Mouse (Mus musculus): ENCODE data around the gene Sntg2. TPM values are rescaled to one million over a fixed set of nuclear protein-coding genes. Genes with fewer than 3 reads are reported as not detected.

Sntg2 gene
- not detected for total RNA-seq (2023)

GRCm38 (mm10) chr12:30372933-30373501, at the start of gene Sntg2:
Gene Sntg2 (minus strand): TSS chr12:30373375.

DNA sequence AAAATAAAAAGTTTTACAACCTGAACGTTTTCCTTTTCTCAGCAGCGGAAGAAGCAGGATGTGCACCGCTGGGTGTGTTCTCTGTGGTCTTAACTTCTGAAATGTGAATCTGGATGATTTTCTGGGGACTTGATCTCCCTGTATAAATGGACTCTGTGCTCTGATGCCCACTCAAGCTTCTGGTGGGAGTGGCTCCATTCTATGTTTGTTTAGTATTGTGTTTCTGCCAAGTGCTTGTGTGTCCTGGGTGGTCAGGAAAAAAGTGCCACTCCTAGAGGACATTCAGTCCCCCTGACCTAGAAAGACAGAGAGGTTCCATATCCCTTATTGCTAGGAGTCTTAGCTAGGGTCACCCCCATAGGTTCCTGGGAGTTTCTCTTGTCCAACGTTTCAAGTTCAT, 240.7 kb downstream of the Sntg2 start, which contains the start of gene Tpo:
TSS of gene Tpo (minus strand) at position 101 of the 400 bp plus-strand sequence.

Other genes starting within 250 kb of the Sntg2 start
- gene Tpo, start 240.8 kb downstream of the Sntg2 start, total RNA-seq (2023), result not detected
- 10 to 100 TPM; 12.4 to 14.7 TPM for gene Tmem18, start 211.1 kb upstream of the Sntg2 start, total RNA-seq (2023)